Mouse (Mus musculus) myocyte (in vitro differentiated cells): ENCODE results near the gene Chst8. TPM values are rescaled to one million over a fixed set of nuclear protein-coding genes. Genes with fewer than 3 reads are reported as not detected.

Experiments used
- H3K27me3 ChIP-seq: one replicate; pipeline ENCODE4 v1.6.1; 2011; ENCODE audit not compliant: control insufficient read depth, insufficient read depth, insufficient read length
- H3K36me3 ChIP-seq: one replicate; pipeline ENCODE4 v1.6.1; 2011; ENCODE audit not compliant: control insufficient read depth, insufficient read depth
- H3K4me2 ChIP-seq: one replicate; pipeline ENCODE4 v1.6.1; 2011; ENCODE audit warnings: low read depth, control low read depth
- H3K4me3 ChIP-seq: one replicate; pipeline ENCODE4 v1.5.1; 2011; ENCODE audit warnings: mild to moderate bottlenecking, control low read depth, moderate library complexity
- H3K79me2 ChIP-seq: one replicate; pipeline ENCODE4 v1.6.1; 2011; ENCODE audit not compliant: control insufficient read depth, insufficient read depth
- H3ac ChIP-seq: one replicate; pipeline ENCODE4 v1.6.1; 2011; ENCODE audit not compliant: control insufficient read depth, insufficient read length
- CEBPB ChIP-seq: IDR thresholded peaks from 2 replicates; pipeline ENCODE4 v1.6.1; 2011; ENCODE audit warnings: mild to moderate bottlenecking, moderate library complexity; ENCODE audit not compliant: poor library complexity, insufficient read depth, severe bottlenecking
- E2F4 ChIP-seq: IDR thresholded peaks from one replicate; pipeline ENCODE4 v1.6.1; 2011; ENCODE audit warnings: mild to moderate bottlenecking, control low read depth, moderate library complexity; ENCODE audit not compliant: insufficient read depth
- MAX ChIP-seq: IDR thresholded peaks from one replicate; pipeline ENCODE4 v1.6.1; 2011; ENCODE audit warnings: low read depth, mild to moderate bottlenecking, control low read depth
- MYOD1 ChIP-seq, 3 experiments: IDR thresholded peaks; one replicate each; pipeline ENCODE4 v1.6.1; 2011; ENCODE audit warnings: control low read depth in 2 of 3, low read depth in 2 of 3, mild to moderate bottlenecking in 2 of 3, moderate library complexity in 1 of 3; ENCODE audit not compliant: insufficient read length in 2 of 3, control insufficient read depth in 1 of 3
- MYOG ChIP-seq, 3 experiments: IDR thresholded peaks; one replicate each; pipeline ENCODE4 v1.6.1; 2011; ENCODE audit warnings: control low read depth in 2 of 3, low read depth in 2 of 3, mild to moderate bottlenecking in 2 of 3; ENCODE audit not compliant: insufficient read length in 2 of 3, control insufficient read depth in 1 of 3, insufficient read depth in 1 of 3
- POLR2A ChIP-seq: IDR thresholded peaks from one replicate; pipeline ENCODE4 v1.6.1; 2011; ENCODE audit warnings: low read depth, mild to moderate bottlenecking, control low read depth, moderate library complexity; ENCODE audit not compliant: insufficient read length
- POLR2AphosphoS2 ChIP-seq: IDR thresholded peaks from one replicate; pipeline ENCODE4 v1.6.1; 2011; ENCODE audit warnings: low read depth, control low read depth; ENCODE audit not compliant: insufficient read length
- REST ChIP-seq: IDR thresholded peaks from one replicate; pipeline ENCODE4 v1.6.1; 2011; ENCODE audit warnings: mild to moderate bottlenecking, control low read depth, moderate library complexity; ENCODE audit not compliant: insufficient read depth, insufficient read length
- SRF ChIP-seq: IDR thresholded peaks from one replicate; pipeline ENCODE4 v1.6.1; 2011; ENCODE audit warnings: low read depth; ENCODE audit not compliant: control insufficient read depth, insufficient read length
- TCF12 ChIP-seq: IDR thresholded peaks from one replicate; pipeline ENCODE4 v1.6.1; 2011; ENCODE audit warnings: mild to moderate bottlenecking, control low read depth; ENCODE audit not compliant: poor library complexity, insufficient read depth, severe bottlenecking
- TCF3 ChIP-seq: IDR thresholded peaks from one replicate; pipeline ENCODE4 v1.6.1; 2011; ENCODE audit warnings: low read depth, control low read depth; ENCODE audit not compliant: insufficient read length
- USF1 ChIP-seq: IDR thresholded peaks from one replicate; pipeline ENCODE4 v1.6.1; 2011; ENCODE audit warnings: low read depth, mild to moderate bottlenecking, control low read depth, moderate library complexity
- polyA plus RNA-seq: library from polyadenylated mRNA; unstranded; fragments of >200 nt; fragmentation: generic; extraction: Trizol; gene quantifications from one replicate; pipeline ENCODE4 v1.2.1, GENCODE M21; 2012; ENCODE audit warnings: missing spikeins

Gene Chst8
- polyA plus RNA-seq, 1 experiment = not detected

DNA sequence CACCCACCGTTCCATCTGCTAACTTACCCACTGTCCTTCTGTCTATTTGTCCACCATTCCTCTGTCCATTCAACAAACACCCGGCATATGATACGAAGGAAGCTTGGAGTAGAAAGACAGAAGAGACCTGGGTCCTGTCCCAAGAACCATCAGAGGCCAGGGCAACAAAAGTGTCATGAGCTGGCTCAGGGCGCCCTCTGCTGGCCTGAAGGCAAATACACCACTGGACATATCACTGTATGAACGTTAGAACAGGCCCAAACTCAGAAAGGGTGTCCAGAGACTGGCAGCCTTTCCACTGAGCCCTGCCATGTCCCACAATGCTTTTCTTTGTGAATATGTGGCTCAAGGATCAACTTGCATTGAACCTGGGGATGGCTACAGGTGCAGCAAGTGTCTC lies 92.9 kb downstream of the Chst8 start:
- TF ChIP-seq SRF = no peak
- no peak for TF ChIP-seq TCF12
- no peak for TF ChIP-seq POLR2AphosphoS2
- no peak for TF ChIP-seq MYOD1 (IDR thresholded peaks at IDR 0.05; ENCODE audit: control insufficient read depth in 1 of 3, insufficient read length in 2 of 3, low read depth in 2 of 3)
- no peak for TF ChIP-seq E2F4
- TF ChIP-seq POLR2A = no peak
- TF ChIP-seq USF1 = no peak
- TF ChIP-seq MAX = no peak
- no peak for TF ChIP-seq TCF3
- no peak for TF ChIP-seq REST
- TF ChIP-seq CEBPB = no peak
- TF ChIP-seq MYOG (IDR thresholded peaks at IDR 0.05; ENCODE audit: control insufficient read depth in 1 of 3, insufficient read depth in 1 of 3, insufficient read length in 2 of 3, low read depth in 2 of 3) = no peak
- Histone ChIP-seq H3K27me3 (peaks cover 24% of the 10 kb centered on the region), H3ac (no peak overlapping the region), H3K4me3 (no peak overlapping the region), H3K79me2 (no peaks in the 10 kb centered on the region), H3K36me3 (no peaks in the 10 kb centered on the region), H3K4me2 (no peak overlapping the region)

DNA sequence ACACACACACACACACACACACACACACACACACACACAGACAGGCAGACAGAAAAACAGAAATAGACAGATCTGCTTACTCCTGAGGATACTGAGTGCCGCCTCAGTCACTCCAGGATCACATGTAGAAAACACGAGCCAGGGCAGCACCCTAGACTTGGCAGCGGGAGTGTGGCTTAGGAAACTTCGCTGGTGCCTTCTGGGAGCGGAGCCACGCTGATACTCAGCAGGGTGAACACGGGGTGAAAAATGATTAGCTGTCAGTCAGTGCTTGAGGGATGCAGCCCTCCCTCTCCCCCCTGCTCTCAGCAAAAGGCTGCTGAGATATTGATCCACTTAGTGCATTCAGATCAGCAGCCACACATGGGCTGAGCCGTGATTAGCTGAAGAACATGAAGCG lies 93.9 kb downstream of the Chst8 start:
- H3K4me3 ChIP-seq = no peak overlapping the region
- TF ChIP-seq MAX (no peak), REST (no peak), E2F4 (no peak), SRF (no peak), TCF3 (no peak)
- H3K79me2 ChIP-seq = no peaks in the 10 kb centered on the region
- H3K4me2 ChIP-seq = no peak overlapping the region
- H3K27me3 ChIP-seq = peaks cover 27% of the 10 kb centered on the region
- no peak overlapping the region for H3ac ChIP-seq
- no peaks in the 10 kb centered on the region for H3K36me3 ChIP-seq

DNA sequence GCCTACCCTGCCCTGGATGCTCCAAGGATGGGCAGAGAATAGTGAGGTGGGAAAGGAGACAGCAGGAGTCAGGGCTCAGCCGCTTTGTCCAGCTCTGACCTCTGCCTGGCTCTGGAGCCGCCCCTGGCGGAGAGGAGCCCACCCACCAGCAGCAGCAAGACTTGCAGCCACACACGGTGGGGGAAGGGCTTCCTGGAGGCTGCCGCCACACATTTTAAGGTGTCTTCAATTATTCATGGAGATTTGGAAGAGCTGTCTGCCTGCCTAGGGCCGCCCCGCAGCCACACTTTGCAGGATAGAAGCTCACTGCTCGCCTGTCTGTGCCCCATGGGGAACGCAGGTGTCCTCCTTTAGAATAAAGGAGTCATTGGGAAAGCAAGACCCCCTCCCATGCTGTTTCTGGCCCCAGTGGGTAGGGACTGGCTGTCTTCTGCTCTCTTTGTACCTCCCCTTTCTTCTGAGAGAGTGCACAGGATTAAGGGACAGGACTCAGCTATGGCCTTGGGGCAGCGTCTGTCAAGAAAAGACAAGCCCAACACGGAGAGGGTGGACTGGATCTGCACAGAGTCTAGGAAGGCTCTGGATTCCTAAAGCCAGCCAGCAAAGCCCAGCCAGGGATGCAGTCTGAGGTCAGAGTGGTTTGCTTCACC lies 95.2 kb downstream of the Chst8 start:
- H3K4me2 ChIP-seq = no peak overlapping the region
- H3ac ChIP-seq = no peak overlapping the region
- H3K79me2 ChIP-seq = no peaks in the 10 kb centered on the region
- TF ChIP-seq USF1 (no peak), MYOG (IDR thresholded peaks at IDR 0.05; ENCODE audit: control insufficient read depth in 1 of 3, insufficient read depth in 1 of 3, insufficient read length in 2 of 3, low read depth in 2 of 3) (peak in 1 of 3 experiments; percentile 41)
- H3K4me3 ChIP-seq = no peak overlapping the region
- H3K27me3 ChIP-seq = peaks cover 27% of the 10 kb centered on the region
- H3K36me3 ChIP-seq = no peaks in the 10 kb centered on the region

DNA sequence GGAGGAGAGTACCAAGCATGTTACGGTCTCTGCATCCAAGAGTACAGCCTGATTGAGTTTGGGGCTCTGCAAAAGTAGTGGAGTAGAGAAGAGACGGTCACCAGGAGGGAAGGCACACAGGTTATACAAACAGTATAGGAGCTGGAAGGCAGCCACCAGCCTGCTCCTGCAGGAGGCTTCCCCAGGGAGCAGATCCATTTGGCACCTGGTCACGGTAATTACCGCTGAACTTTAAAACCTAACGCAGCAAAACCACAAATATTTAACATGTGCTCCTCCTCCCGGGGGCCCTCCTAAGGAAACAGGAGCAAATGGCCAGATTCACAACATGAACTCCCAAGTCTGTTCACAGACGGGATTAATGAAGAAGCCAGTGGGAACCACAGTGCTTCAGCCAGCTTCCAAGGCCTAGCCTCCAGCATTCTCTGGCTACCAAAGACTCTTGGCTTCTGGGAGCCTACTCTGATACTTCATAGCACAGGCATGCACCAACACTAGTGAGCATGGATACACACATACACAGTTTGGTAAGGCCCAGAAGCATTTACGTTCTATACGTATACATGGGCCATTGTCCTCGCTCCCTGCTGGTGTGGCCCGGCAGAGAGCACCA lies 97.6 kb downstream of the Chst8 start:
- Histone ChIP-seq H3K4me3 (no peak overlapping the region), H3K27me3 (peaks cover 32% of the 10 kb centered on the region), H3K36me3 (no peaks in the 10 kb centered on the region), H3K4me2 (no peak overlapping the region), H3K79me2 (no peaks in the 10 kb centered on the region), H3ac (no peak overlapping the region)
- TF ChIP-seq MYOG (IDR thresholded peaks at IDR 0.05; ENCODE audit: control insufficient read depth in 1 of 3, insufficient read depth in 1 of 3, insufficient read length in 2 of 3, low read depth in 2 of 3) (no peak), POLR2AphosphoS2 (no peak), SRF (no peak), TCF12 (no peak), USF1 (no peak), TCF3 (no peak), REST (no peak), CEBPB (no peak), MYOD1 (IDR thresholded peaks at IDR 0.05; ENCODE audit: control insufficient read depth in 1 of 3, insufficient read length in 2 of 3, low read depth in 2 of 3) (no peak), POLR2A (no peak), MAX (no peak), E2F4 (no peak)

DNA sequence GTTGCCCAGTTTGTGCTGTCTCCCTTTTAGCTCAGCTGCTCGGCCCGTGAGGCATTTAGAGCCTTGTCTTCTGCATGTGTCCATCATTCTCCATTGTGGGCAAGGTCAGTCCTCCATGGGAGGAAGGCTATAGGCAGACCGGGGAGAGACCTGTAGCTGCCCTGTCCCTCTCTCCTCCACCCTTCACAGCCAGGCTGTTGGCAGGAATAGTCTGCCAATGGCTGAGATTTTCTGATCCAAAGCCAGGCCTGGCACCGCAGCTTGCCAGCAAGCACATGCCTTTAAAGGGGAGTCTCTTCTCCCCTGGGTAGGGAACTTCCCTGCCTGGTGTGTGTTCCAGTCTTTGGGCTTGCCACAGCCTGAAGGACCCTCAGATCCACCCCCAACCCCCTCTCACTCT lies 103.4 kb downstream of the Chst8 start:
- H3K4me2 ChIP-seq = no peak overlapping the region
- no peak overlapping the region for H3ac ChIP-seq
- H3K36me3 ChIP-seq = no peaks in the 10 kb centered on the region
- no peaks in the 10 kb centered on the region for H3K79me2 ChIP-seq
- H3K4me3 ChIP-seq = no peak overlapping the region
- peaks cover 5% of the 10 kb centered on the region for H3K27me3 ChIP-seq
- TF ChIP-seq CEBPB (no peak), MAX (no peak), TCF3 (no peak), MYOD1 (IDR thresholded peaks at IDR 0.05; ENCODE audit: control insufficient read depth in 1 of 3, insufficient read length in 2 of 3, low read depth in 2 of 3) (no peak), MYOG (IDR thresholded peaks at IDR 0.05; ENCODE audit: control insufficient read depth in 1 of 3, insufficient read depth in 1 of 3, insufficient read length in 2 of 3, low read depth in 2 of 3) (no peak), E2F4 (no peak), SRF (no peak), USF1 (no peak), REST (no peak), POLR2AphosphoS2 (no peak), TCF12 (no peak), POLR2A (no peak)
